Mouse (Mus musculus): ENCODE data around the gene B230307C23Rik.

- TF ChIP-seq CTCF (IDR thresholded peaks at IDR 0.05) = no peak
- no peak for TF ChIP-seq POLR2A (IDR thresholded peaks at IDR 0.05; ENCODE audit: insufficient read depth, low read depth, low read length)
Measured at GRCm38 (mm10) chr16:97977277-97977676, 19.8 kb upstream of the B230307C23Rik start.

All from heart, adult 2 months (tissue).